Mouse (Mus musculus) A20 (cell line): Measurements from ENCODE around the gene H1f0.

ENCODE experiments used
- DNase-seq: peaks from one replicate; pipeline ENCODE4 v3.0.0-alpha.2; 2011; ENCODE audit warnings: low read depth, low spot score

Gene H1f0

GRCm38 (mm10) chr15:79068416-79068815 lies 40.2 kb downstream of the H1f0 start:
- no peak for DNase-seq

- peak; percentile 76 for DNase-seq
Measured at GRCm38 (mm10) chr15:79071117-79072039, 43.1 kb downstream of the H1f0 start.

DNA sequence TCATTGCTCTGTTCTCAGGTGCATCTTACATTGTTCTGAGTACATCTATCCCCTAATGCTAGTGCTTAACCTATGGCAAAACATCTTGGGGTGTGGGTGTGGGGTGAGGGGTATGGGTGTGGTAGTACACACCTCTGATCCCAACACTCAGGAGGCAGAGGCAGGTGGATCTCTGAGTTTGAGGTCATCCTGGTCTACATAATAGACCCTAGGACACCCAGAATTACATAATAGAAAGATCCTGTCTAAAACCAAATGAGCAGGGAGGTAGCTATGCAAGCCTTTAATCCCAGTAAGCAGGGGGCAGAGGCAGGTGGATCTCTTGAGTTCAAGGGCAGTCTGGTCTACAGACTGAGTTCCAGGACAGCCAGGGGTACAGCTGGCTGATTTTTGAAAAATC lies 45.5 kb downstream of the H1f0 start:
- no peak for DNase-seq

DNA sequence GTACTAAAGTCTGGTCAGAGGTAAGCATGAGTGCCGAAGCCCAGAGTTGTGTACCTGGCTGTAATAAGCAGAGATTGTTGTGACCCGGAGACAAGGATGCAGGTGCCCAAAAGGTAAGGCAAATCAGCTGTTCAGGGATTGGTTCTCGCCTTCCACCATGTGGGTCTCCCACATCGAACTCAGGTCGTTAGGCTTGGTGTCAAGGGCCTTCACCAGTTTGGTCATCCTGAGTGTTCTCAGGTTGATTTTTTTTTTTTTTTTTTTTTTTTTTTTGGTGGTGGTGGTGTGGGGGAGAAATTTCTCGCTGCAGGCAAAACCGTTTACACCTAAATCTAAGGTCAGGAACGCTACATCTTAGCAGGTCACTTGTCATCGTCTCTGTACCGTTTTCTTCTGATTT lies 46.2 kb downstream of the H1f0 start:
- no peak for DNase-seq

GRCm38 (mm10) chr15:79074913-79075532 lies 46.8 kb downstream of the H1f0 start, which contains the start of gene Eif3l:
TSS of gene Eif3l (plus strand) at chr15:79075179.
- peak; percentile 92 for DNase-seq

DNA sequence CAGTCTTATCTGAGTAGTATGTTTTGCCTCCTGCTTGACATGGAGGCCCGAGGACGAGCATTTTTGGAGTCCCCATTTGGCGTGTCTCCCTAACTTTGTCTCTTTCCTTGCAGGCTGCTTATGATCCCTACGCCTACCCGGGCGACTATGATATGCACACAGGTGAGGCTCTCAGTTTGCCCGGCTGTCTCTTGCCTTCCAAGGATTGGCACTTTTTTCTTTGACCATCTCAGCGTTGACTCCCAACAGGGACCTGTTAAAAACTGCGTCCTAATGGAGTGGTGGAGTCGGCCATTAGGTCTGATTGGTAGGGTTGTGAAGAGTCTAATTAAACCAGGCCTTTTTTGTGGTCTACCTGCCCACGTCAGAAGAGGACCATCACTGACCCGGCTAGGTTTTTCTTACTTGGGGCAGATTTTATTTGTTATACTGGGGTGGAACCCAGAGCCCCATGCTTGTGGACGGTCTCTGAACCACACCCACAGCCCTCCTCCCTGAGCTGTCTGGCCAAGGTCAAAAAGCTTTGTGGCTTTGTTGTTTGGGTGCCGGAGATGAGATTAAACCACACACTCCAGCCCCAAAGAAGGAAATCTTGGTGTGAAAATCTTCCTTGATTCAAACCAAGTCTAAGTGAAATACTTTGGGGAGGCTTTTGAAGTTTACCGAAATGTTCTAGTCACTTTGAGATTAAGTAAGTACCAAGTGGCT lies 47.6 kb downstream of the H1f0 start:
- no peak for DNase-seq

DNA sequence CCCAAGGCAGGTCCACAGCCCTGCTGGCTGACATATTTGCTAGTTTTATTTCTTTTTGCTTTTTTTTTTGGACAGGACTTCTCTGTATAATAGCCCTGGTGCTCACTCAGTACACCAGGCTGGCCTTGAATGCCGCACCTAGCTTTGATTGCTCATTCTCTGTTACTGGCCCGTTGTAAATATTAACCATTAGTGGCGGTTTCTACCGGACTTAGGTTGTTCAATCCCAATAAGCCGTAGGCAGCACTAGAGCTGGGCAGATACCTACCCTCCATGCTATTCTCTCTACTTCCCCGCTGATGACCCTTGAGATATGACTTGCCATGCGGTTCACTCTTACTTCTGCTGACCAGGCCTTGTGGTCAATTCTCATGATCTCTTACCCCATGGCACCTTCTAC lies 51.3 kb downstream of the H1f0 start:
- no peak for DNase-seq
